Mouse (Mus musculus): ENCODE measurements around the gene Mxd4. TPM values are rescaled to one million over a fixed set of nuclear protein-coding genes. Genes with fewer than 3 reads are reported as not detected.

Gene Mxd4
- polyA plus RNA-seq, 1 experiment from 2014 or later, result 26.3 TPM

- 8% methylated on average over 1 of the region's 1 CpGs for WGBS
- no peak for DNase-seq (ENCODE audit: low spot score)
- no peak overlapping the region for H3K4me3 ChIP-seq
- H3K27ac ChIP-seq, result no peak overlapping the region
- H3K9me3 ChIP-seq, result no peaks in the 10 kb centered on the region
- no peaks in the 10 kb centered on the region for H3K4me1 ChIP-seq (replicated peaks)
- no peaks in the 10 kb centered on the region for H3K27me3 ChIP-seq (ENCODE audit: insufficient read depth, poor library complexity, severe bottlenecking)
- no peaks in the 10 kb centered on the region for H3K36me3 ChIP-seq
Measured at GRCm38 (mm10) chr5:34139751-34140150, 47.8 kb downstream of the Mxd4 start.

- H3K4me1 ChIP-seq (replicated peaks), result no peaks in the 10 kb centered on the region
- no peaks in the 10 kb centered on the region for H3K36me3 ChIP-seq
- H3K27me3 ChIP-seq (ENCODE audit: insufficient read depth, poor library complexity, severe bottlenecking), result no peaks in the 10 kb centered on the region
- no peak overlapping the region for H3K4me3 ChIP-seq
- H3K9me3 ChIP-seq, result no peaks in the 10 kb centered on the region
- 82% methylated on average over 2 of the region's 2 CpGs for WGBS
- H3K27ac ChIP-seq, result no peak overlapping the region
- DNase-seq (ENCODE audit: low spot score), result no peak
Measured at GRCm38 (mm10) chr5:34132731-34133130, 54.8 kb downstream of the Mxd4 start.

- 39% methylated on average over 1 of the region's 1 CpGs for WGBS
- H3K36me3 ChIP-seq, result no peaks in the 10 kb centered on the region
- no peak overlapping the region for H3K27ac ChIP-seq
- no peaks in the 10 kb centered on the region for H3K4me1 ChIP-seq (replicated peaks)
- no peaks in the 10 kb centered on the region for H3K27me3 ChIP-seq (ENCODE audit: insufficient read depth, poor library complexity, severe bottlenecking)
- no peaks in the 10 kb centered on the region for H3K9me3 ChIP-seq
- H3K4me3 ChIP-seq, result no peak overlapping the region
- DNase-seq (ENCODE audit: low spot score), result no peak
Measured at GRCm38 (mm10) chr5:34124131-34124530, 63.4 kb downstream of the Mxd4 start.

Other genes with a start within 250 kb of the Mxd4 start
- 258 and 370 TPM in 2 replicates for gene Gm1673, start 204.3 kb downstream of the Mxd4 start, polyA plus RNA-seq (2016; fragmentation: Nextera tagmentation; extraction: Ambion mirVana)
- 1.6 and 1.7 TPM in 2 replicates for gene Nat8l, start 191.7 kb downstream of the Mxd4 start, polyA plus RNA-seq (2016; fragmentation: Nextera tagmentation; extraction: Ambion mirVana)
- 0.54 and 0.56 TPM in 2 replicates for gene Poln, start 18.3 kb downstream of the Mxd4 start, polyA plus RNA-seq (2016; fragmentation: Nextera tagmentation; extraction: Ambion mirVana)
- 35.0 and 46.0 TPM in 2 replicates for gene Haus3, start 18.2 kb downstream of the Mxd4 start, polyA plus RNA-seq (2016; fragmentation: Nextera tagmentation; extraction: Ambion mirVana)
- gene Zfyve28, start 100.7 kb upstream of the Mxd4 start, polyA plus RNA-seq (2016; fragmentation: Nextera tagmentation; extraction: Ambion mirVana), result 1.3 and 2.0 TPM in 2 replicates
- gene Cfap99, start 100.9 kb upstream of the Mxd4 start, polyA plus RNA-seq (2016; fragmentation: Nextera tagmentation; extraction: Ambion mirVana), result not detected in 2 replicates
- 181 and 193 TPM in 2 replicates for gene Rnf4, start 148.6 kb upstream of the Mxd4 start, polyA plus RNA-seq (2016; fragmentation: Nextera tagmentation; extraction: Ambion mirVana)
- 13.2 and 13.3 TPM in 2 replicates for gene Fam193a, start 182.2 kb upstream of the Mxd4 start, polyA plus RNA-seq (2016; fragmentation: Nextera tagmentation; extraction: Ambion mirVana)